Mouse (Mus musculus): ENCODE measurements around the gene Stau1.
"Not testable (repeated sequence)": the region's sequence is repeated elsewhere in the genome, so short reads cannot be mapped to it uniquely, and the experiment has no call there.

Stau1 gene
- long read RNA-seq, experiment 1, transcript Stau1-202 (12 exons, 3,569 nt) = major isoform, 6 of 26 reads
- long read RNA-seq, experiment 1, partial matches to known transcripts = 9 of 26 reads
- long read RNA-seq, experiment 1, other reads (novel, unspliced or antisense) = 3 of 26 reads
- long read RNA-seq, experiment 2, transcript Stau1-204 (12 exons, 2,976 nt) = minor isoform, 5 of 39 reads
- long read RNA-seq, experiment 2, transcript Stau1-209 (4 exons, 774 nt) = minor isoform, 11 of 39 reads
- long read RNA-seq, experiment 2, transcript Stau1-202 (12 exons, 3,569 nt) = major isoform, 12 of 39 reads
- long read RNA-seq, experiment 2, partial matches to known transcripts = 7 of 39 reads
- long read RNA-seq, experiment 2, other reads (novel, unspliced or antisense) = 4 of 39 reads

DNA sequence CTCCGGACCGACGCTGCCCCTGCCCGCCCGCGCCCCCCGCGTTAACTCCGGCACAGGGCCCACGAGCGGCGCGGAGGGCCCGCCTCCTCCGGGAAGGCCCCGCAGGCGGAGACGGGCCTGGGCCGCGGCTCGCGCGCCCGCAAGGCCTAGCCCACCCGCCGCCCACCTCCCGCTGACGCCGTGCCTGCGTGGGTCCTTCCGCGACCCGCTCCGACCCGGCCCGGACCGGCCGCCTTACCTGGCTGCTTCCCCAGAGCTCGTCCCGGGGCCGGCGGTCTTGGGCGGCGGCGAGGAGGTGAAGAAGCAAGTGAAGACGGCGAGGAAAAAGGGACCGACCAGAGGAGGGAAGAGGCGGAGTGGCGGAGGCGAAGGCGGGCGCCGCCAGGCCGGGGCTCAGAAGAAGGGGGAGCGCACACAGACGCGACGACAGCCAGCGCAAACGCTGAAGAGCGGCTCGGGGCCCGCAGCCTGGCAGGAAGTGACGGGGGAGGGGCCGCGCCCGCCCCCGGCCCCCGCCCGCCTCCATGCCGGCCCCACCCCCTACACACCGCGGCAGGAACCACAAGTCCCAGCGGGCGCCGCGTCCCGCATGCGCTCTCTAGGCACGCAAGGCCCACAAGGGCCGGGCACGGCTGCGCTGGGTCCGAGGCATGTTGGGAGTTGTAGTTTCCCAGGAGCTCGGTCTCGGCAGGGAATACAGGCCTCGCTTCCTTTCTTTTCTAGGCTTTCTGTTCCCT, at the start of gene Stau1:
Stau1 (minus strand) TSS at position 504 of the 737 bp plus-strand sequence.
- intact Hi-C loops (cut with DNase I) = no loop called here

- intact Hi-C loops (cut with DNase I) = no loop called here
Measured at GRCm38 (mm10) chr2:167043400-167044121, 47.5 kb upstream of the Stau1 start.

DNA sequence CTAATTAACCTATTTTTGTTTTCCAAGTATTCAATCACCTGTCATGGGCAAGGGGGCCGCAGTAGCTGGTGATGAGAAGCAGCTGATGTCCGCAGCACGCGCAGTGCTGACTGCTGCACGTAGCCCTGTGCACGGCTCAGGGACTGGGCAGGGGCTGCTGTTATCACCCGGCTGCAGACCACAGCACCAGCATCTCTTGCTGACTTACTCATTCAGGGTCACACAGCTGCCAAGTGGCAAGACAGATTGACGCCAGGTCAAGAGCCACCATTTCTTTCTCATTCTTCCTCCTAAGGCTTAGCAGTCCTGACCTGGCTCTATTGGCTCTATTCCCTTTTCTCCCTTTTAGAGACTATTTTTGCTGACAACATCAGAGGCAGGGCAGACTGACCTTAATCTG, 43.3 kb upstream of the Stau1 start:
- intact Hi-C loops (cut with DNase I) = no loop called here

- intact Hi-C loops (cut with DNase I) = no loop called here
Measured at GRCm38 (mm10) chr2:167038716-167039115, 42.6 kb upstream of the Stau1 start.

DNA sequence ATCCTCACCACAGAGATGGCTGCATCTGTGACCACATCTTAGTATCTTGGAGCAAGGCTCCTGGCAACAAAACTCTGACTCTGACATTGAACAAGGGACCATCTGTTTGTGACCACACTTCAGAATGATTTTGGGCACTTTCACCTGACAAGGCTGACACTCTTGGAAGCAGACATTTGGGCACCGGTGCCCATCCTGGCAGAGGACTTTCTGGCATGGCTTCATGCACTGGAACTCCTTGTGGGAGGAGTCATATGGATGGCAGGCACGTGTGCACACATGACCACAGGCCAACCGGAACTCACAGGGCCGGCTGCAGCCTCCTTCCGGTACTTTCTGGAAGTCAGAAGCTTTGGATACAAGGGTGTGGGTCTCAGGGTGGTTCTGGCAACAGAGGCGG, 42.2 kb upstream of the Stau1 start:
- intact Hi-C loops (cut with DNase I) = no loop called here

- intact Hi-C loops (cut with DNase I) = no loop called here
Measured at GRCm38 (mm10) chr2:167037710-167038109, 41.6 kb upstream of the Stau1 start.

DNA sequence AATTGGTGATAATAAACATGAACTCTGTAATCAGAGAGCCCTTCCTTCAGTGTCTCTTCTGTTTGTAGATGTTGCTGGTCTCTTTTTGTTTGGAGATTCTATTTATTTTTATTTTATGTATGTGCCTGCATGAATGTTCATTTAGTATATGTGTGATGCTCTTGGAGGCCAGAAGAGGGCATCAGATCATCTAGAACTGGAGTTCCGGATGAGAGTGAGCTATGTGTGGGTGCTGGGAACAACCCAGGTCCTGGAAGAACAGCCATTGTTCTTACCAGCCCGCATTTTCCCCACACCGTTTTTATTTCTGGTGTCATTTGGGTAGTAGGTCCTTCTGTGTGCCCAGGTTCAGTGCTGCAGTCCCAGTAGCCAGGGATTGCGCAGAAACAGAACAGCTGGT, 34.4 kb upstream of the Stau1 start:
- intact Hi-C loops (cut with DNase I) = no loop called here

DNA sequence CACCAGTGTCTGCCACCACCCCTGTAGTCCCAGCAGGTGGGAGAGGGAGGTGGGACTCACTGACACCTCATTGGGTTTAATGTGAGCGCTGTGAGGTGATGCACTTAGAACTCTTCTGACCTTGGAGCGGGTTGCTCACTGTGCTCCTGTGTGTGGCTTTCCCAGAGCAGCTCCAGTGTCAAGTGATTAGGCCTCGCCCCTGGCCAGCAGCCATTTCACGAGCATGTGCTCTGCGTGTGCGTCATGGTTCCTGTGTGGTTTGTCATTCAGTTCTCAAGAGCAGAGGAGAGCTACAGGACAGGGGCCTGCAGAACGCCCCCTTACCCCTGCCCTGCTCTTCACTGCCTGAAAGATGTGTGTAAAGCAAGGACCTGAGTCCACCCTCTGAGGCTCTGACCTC, 32.5 kb upstream of the Stau1 start:
- intact Hi-C loops (cut with DNase I) = no loop called here

- intact Hi-C loops (cut with DNase I) = no loop called here
Measured at GRCm38 (mm10) chr2:167019396-167019795, 23.3 kb upstream of the Stau1 start.

DNA sequence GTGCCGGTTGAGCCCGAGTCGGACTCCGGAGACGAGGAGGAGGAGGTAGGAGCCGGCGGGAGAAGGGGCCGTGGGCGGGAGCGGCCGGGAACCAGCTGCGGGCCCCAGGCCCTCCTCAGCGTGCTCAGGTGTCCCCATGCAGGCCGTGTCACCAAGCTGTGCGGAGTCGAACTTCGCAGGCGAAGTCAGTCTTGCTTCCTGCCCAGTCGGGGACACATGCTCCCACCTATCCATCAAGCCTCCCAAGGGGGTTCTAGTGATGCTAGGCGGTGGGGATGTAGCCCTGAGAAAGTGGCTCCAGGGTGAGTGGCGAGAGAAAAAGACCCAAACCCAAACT, 19.3 kb upstream of the Stau1 start:
- intact Hi-C loops (cut with DNase I) = no loop called here

DNA sequence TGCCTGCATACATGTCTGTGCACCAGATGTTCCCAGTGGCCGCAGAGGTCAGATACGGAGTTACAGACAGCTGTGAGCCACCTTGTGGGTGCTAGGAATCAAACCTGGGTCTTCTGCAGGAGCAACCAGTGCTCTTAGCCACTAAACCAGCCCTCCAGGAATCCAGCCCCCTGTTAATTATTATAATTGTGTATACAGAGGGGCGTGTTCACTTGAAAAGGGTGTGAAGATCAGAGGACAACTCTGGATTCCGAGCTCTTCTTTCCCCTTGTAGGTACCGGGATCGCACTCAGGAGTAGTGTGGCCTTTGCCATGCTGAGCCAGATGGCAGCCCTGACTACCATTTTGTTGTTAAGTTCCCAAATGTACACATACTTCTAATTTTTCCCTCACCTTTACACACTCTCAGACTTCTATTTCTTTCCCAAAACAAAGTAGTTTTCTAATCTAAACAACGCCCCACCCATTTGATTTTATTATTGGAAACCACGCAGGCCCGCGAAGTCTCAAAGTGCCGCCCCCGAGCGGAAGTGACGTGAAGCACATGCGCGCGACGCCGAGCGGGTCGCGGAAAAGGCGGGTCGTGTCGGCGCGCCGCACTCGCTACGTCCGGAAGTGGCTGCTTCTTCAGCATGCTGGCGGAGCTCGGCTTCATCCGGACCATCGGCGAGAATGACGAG, 18.7 kb upstream of the Stau1 start, which contains the start of gene Ddx27:
Ddx27 (plus strand) TSS at position 492 of the 680 bp plus-strand sequence.
- intact Hi-C loops (cut with DNase I) = no loop called here

DNA sequence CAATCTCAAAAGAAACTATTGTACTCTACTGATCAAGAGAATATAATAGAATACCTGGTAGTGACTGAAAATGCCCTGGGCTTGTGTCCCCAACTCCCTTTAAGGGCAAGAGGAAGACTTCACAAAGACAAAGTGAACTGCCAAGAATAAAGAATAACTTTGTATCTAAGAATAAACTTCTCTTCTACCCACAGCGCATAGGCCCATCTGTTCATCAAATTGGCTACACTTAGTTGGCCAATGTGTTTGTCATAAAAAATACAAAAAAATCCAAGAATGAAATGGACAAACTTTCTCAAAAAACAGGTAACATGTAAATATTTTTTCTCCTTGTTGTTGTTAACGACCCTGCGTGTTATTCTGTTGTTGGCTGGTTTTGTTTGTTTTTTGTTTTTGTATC, 14.4 kb upstream of the Stau1 start:
- intact Hi-C loops (cut with DNase I) = no loop called here

DNA sequence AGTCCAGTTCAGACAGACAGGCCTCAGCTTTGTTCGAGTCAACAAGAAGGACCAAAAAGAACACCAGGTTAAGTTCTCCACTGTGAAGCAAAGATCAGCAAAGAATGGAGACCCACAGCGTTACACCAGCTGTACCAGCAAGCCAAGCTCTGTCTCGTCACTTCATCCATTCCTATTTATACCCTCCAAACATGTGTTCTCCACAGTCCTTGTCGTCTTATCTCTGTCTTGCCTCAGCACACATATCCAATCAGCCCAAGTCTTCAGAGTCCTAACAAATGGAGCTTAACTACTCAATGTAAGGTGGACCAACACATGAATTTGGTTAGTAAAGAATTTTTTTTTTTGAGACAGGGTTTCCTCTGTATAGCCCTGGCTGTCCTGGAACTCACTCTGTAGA, 13.4 kb upstream of the Stau1 start:
- intact Hi-C loops (cut with DNase I) = no loop called here

DNA sequence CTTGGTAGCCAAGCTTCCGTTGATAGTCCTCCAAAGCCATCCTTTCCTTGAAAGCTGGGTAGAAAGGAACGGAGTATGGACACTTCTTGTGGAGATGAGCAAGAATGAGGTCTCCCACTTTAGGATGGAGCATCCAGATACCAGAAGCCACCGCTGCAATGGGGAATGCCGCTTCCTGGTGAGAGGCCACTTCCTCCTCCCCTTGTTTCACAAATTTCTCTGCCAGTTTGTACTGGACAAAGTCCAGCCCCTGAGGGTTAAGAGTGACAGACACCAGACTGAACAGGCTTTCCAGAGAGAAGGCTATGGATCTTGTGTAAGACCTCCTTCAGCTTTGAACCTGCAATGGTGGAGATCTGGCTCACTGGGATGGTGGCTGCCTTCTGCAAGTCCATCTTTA, 11.5 kb upstream of the Stau1 start:
- intact Hi-C loops (cut with DNase I) = not testable (repeated sequence)

- intact Hi-C loops (cut with DNase I) = no loop called here
Measured at GRCm38 (mm10) chr2:167007001-167007491, 10.9 kb upstream of the Stau1 start.

DNA sequence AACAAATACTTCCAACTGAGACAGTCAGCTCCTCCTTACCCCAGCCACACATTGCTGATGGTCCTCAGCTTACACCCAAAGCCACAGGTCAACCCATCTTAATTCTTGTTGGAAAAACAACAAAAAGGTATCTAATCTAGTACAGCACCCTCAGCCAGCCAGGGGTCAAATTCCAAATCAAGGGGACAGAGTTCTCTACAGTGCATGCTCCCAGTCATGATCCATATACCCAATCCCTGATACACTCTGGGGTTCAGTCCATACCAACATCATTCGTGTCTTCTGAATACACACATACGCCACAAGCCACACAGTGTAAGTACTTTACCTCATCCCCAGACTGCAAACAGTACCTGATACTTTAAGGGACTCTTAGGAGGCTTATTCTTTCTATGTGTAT, 10.3 kb upstream of the Stau1 start:
- intact Hi-C loops (cut with DNase I) = no loop called here

DNA sequence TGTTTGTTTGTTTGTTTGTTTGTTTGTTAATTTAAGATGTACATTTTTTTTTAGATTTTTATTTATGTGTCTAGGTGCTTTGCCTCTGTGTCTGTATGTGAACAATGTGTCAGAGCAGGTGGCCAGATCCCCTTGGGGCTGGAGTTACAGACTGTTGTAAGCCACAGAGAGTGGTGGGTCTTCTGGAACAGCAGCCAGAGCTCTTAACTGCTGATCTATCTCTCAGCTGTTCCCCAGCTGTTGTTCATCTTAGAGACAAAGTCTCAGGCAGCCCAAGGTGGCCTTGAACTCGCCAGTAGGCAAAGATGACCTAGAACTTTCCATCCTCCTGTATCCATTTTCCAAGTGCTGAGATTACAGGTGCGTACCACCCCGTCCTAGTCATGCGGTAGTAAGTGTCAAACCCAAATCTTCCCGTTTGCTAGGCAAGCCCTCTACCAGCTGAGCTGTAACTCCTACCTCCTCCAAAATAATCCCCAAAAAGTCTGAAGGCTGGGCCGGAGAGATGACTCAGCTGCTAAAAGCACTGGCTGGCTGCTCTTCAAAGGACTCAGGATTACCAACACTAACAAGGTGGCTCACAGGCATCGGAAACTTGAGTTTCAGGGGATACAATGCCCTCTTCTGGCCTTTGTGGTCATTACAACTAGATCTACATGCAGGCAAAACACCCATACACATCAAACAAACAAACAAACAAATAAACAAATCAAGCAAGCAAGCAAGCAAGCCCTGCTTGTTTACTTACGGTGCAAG, 8.2 kb upstream of the Stau1 start:
- intact Hi-C loops (cut with DNase I) = loop anchor here (2.0 kb wide), 1 partner anchor 47 kb away; no protein-coding TSS in a partner anchor

- intact Hi-C loops (cut with DNase I) = no loop called here
Measured at GRCm38 (mm10) chr2:167001486-167001885, 5.4 kb upstream of the Stau1 start.

- intact Hi-C loops (cut with DNase I) = no loop called here
Measured at GRCm38 (mm10) chr2:166996533-166996894, 415 bp upstream of the Stau1 start.

- intact Hi-C loops (cut with DNase I) = no loop called here
Measured at GRCm38 (mm10) chr2:166995021-166995795, 891 bp downstream of the Stau1 start.

Measured in adrenal gland (tissue).